Comparison of ENCODE assay signal across 7 mouse cellular contexts in the genomic region with DNA sequence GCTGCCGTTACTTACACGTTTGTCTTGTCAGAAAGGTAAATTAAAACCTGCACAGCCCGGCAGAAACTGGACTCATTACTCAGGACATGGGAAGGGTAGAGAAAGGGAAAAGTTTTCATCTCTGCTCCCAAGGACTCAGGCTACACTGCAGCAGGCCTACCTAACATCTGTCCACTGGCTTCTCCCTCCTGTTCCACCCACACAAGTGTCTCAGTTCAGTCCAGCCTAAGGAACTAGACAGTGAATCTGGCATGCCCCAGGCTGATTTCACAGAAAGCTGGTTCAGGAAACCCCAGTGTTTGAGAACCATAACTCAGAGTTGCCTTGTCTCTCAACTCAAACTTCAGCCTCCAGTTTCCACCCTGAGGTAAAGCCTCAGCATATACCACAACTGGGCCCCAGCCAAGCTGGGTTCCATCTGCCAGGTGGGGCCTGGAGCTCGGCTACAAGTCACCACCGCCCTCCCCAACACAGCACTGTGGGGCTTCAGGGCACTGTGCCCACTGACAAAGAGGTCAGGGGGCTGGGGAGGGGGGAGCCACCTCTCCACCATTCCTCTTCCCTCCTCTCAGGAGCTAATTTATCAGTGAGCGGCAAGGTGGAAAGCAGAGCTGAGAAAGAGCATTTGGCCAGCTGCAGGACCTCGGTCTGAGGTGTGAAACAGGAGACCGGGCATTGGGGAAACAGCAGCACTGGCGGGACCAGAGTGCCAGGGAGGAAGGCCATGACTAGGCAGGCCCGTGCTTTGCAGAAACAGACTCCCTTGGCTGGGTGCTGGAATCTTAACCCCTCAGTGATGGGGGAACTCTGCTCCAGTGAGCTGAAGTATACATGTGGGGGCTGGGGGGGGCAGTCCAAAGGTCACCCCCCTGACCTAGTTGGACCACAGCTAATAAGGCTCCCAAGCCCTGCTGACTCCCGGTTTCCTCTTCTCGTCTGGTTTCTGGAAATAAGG. TPM values are rescaled to one million over a fixed set of nuclear protein-coding genes. Genes with fewer than 3 reads are reported as not detected.
A peak's percentile ranks its signal among the peaks of the same experiment; 100 is the strongest.
DNase-seq lines count a peak whose midpoint lies in the region; ATAC-seq lines count a peak whose summit lies in the region.

No protein-coding gene starts in this region.

- H3K27ac ChIP-seq in midbrain, embryonic 10.5 days (replicated peaks) = peak overlapping the region; percentile 39
- no peak overlapping the region for H3K27ac ChIP-seq in midbrain, embryonic 11.5 days (ENCODE audit: low read depth, low read length)
- peak overlapping the region; percentile 65 for H3K27ac ChIP-seq in embryonic facial prominence, embryonic 15.5 days (replicated peaks)
- H3K27ac ChIP-seq in midbrain, embryonic 15.5 days = peak overlapping the region; percentile 13; the same call in 1 of the 2 replicates

- H3K9ac ChIP-seq in midbrain, embryonic 11.5 days (ENCODE audit: low read length) = no peak overlapping the region
- no peak overlapping the region for H3K9ac ChIP-seq in embryonic facial prominence, embryonic 15.5 days
- H3K9ac ChIP-seq in midbrain, embryonic 15.5 days = no peak overlapping the region

- ATAC-seq in midbrain, embryonic 11.5 days (ENCODE audit: low FRiP score) = no peak
- 0 out of 2 replicates have a peak, but pooled peaks have one; percentile 13 for ATAC-seq in embryonic facial prominence, embryonic 15.5 days (ENCODE audit: insufficient number of reproducible peaks, low FRiP score, low TSS enrichment, low read depth)
- no peak for ATAC-seq in midbrain, embryonic 15.5 days (replicated peaks)

- H3K36me3 ChIP-seq in midbrain, embryonic 10.5 days = no peaks in the 10 kb centered on the region
- no peaks in the 10 kb centered on the region for H3K36me3 ChIP-seq in midbrain, embryonic 11.5 days (ENCODE audit: control insufficient read depth, insufficient read depth, low read length)
- no peaks in the 10 kb centered on the region for H3K36me3 ChIP-seq in embryonic facial prominence, embryonic 15.5 days
- H3K36me3 ChIP-seq in midbrain, embryonic 15.5 days (replicated peaks) = no peaks in the 10 kb centered on the region

- no peaks in the 10 kb centered on the region for H3K27me3 ChIP-seq in midbrain, embryonic 10.5 days (ENCODE audit: low read depth, poor library complexity, severe bottlenecking)
- no peaks in the 10 kb centered on the region for H3K27me3 ChIP-seq in midbrain, embryonic 11.5 days (ENCODE audit: control insufficient read depth, insufficient read depth, low read length)
- no peaks in the 10 kb centered on the region for H3K27me3 ChIP-seq in embryonic facial prominence, embryonic 15.5 days
- H3K27me3 ChIP-seq in midbrain, embryonic 15.5 days (replicated peaks) = no peaks in the 10 kb centered on the region

- H3K4me1 ChIP-seq in midbrain, embryonic 10.5 days = peaks cover 55% of the 10 kb centered on the region
- H3K4me1 ChIP-seq in midbrain, embryonic 11.5 days (ENCODE audit: control insufficient read depth, insufficient read depth, low read length) = no peaks in the 10 kb centered on the region; the same call in 1 of the 2 replicates
- H3K4me1 ChIP-seq in embryonic facial prominence, embryonic 15.5 days = peaks cover 66% of the 10 kb centered on the region
- H3K4me1 ChIP-seq in midbrain, embryonic 15.5 days = peaks cover 18% of the 10 kb centered on the region; the same call in 1 of the 2 replicates

- no peak overlapping the region for H3K4me3 ChIP-seq in midbrain, embryonic 10.5 days
- no peak overlapping the region for H3K4me3 ChIP-seq in midbrain, embryonic 11.5 days (ENCODE audit: low read depth, low read length)
- H3K4me3 ChIP-seq in embryonic facial prominence, embryonic 15.5 days (replicated peaks) = no peak overlapping the region
- no peak overlapping the region for H3K4me3 ChIP-seq in midbrain, embryonic 15.5 days

- no peak overlapping the region for H3K4me2 ChIP-seq in midbrain, embryonic 11.5 days
- H3K4me2 ChIP-seq in embryonic facial prominence, embryonic 15.5 days (replicated peaks) = no peak overlapping the region
- H3K4me2 ChIP-seq in midbrain, embryonic 15.5 days = no peak overlapping the region

- no peak for DNase-seq in midbrain, embryonic 10.5 days (ENCODE audit: low spot score)
- DNase-seq in midbrain, embryonic 11.5 days (ENCODE audit: low spot score, missing footprints) = no peak
- DNase-seq in kidney, adult 18-20 months = peak; percentile 85
- DNase-seq in adipocyte (ENCODE audit: low spot score) = no peak
- DNase-seq in adrenal gland, postnatal 36 days = no peak

- H3K9me3 ChIP-seq in midbrain, embryonic 10.5 days (replicated peaks) = no peaks in the 10 kb centered on the region
- H3K9me3 ChIP-seq in midbrain, embryonic 11.5 days (ENCODE audit: control insufficient read depth, low read length) = no peaks in the 10 kb centered on the region
- no peaks in the 10 kb centered on the region for H3K9me3 ChIP-seq in embryonic facial prominence, embryonic 15.5 days (replicated peaks)
- H3K9me3 ChIP-seq in midbrain, embryonic 15.5 days = no peaks in the 10 kb centered on the region

- 73% methylated on average over 12 of the region's 12 CpGs for WGBS in midbrain, embryonic 10.5 days
- 74% methylated on average over 12 of the region's 12 CpGs for WGBS in midbrain, embryonic 11.5 days
- 38% methylated on average over 12 of the region's 12 CpGs for WGBS in embryonic facial prominence, embryonic 15.5 days
- WGBS in midbrain, embryonic 15.5 days = 65% methylated on average over 12 of the region's 12 CpGs

RNA-seq across cellular contexts. Expression of a gene that starts 34.5 kb away (rescaled TPM):
- 3.0 and 4.4 TPM in 2 replicates for polyA plus RNA-seq in midbrain, embryonic 10.5 days (2016; fragmentation: Nextera tagmentation; extraction: Ambion mirVana)
- 5.4 and 6.1 TPM in 2 replicates for polyA plus RNA-seq in midbrain, embryonic 11.5 days (2014; fragmentation: Nextera tagmentation; extraction: Ambion mirVana)
- 8.0 and 8.8 TPM in 2 replicates for polyA plus RNA-seq in embryonic facial prominence, embryonic 15.5 days (2015; fragmentation: Nextera tagmentation; extraction: Ambion mirVana)
- 6.6 and 6.8 TPM in 2 replicates for polyA plus RNA-seq in midbrain, embryonic 15.5 days (2015; fragmentation: Nextera tagmentation; extraction: Ambion mirVana)
- 10 to 100 TPM; 12.2 to 39.6 TPM for total RNA-seq in adrenal gland, postnatal 36 days (2021)
